Mouse (Mus musculus) layer of hippocampus, adult 9-10 months (tissue): ENCODE measurements at regions not wholly inside any gene's neighbourhood (a gene's known extent, or its start where the extent isn't known, plus 50 kb on each side); places are given as distances from the start of the nearest gene placed in this dataset.

Source experiments
- DNase-seq: peaks from one replicate; pipeline ENCODE4 v3.0.0; 2022; ENCODE audit warnings: low spot score

DNA sequence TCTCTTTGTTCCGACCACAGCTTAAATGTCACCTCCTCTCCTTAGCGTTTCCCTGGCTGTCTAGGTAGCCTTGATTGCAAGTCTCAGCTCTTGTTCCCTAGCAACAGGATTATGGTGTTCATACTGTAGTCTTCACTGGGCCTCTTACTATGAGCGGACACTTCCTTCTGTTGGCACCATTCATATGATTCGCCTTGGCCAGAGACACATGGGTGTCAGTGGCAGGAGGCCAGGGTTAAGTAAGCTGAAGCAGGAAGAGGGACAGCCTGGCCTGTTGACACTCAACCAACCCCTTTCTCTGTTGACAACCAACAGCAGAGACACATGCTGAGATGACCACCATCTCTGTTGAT is 445.9 kb downstream of the Wdr11 start:
- DNase-seq, result no peak

DNA sequence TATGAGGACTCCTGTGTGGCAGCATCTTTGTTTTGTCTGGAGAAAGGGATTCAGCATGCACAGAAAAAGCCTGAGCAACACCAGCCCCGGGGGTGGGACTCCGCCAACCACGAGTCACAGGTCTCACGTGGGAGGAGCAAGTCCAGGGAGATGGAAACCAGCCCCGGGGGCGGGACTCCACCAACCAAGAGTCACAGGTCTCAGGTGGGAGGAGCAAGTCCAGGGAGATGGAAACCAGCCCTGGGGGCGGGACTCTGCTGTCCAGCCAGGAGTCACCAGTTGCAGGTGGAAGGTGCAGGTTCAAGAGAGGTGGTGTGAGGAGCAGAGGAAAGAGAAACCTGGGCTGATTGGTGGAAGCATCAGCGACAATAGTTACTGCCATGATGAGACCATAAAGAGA is 448.9 kb downstream of the Wdr11 start:
- DNase-seq, result no peak

DNA sequence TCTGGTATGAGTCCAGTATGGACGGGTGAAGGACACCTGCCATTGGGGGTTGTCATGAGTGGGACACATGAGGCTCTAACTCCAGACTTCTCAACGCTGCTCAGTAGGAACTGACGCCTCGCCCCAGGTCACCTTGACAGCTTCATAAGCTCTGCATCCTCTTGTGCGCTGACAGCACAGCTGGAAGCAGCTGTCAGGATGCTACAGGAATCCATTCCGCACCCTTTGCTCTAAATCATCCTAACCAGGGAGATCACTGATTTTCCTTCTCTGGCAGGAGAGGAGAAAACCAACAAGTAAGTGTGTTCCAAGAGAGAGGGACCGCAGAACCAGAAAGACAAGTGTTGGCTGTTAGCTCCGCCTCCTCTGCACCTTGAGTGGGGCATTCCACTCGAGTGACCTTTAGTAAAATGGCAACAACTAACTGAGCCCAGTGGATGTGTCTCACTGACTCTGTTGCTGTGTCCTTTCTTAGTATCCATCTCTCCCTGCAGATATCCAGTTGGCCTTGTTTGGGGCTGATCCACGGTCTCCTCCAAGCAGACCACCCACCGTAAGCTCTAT is 449.8 kb downstream of the Wdr11 start:
- no peak for DNase-seq

- DNase-seq, result no peak
Measured at GRCm38 (mm10) chr7:130042296-130042910, 450.7 kb downstream of the Wdr11 start.

DNA sequence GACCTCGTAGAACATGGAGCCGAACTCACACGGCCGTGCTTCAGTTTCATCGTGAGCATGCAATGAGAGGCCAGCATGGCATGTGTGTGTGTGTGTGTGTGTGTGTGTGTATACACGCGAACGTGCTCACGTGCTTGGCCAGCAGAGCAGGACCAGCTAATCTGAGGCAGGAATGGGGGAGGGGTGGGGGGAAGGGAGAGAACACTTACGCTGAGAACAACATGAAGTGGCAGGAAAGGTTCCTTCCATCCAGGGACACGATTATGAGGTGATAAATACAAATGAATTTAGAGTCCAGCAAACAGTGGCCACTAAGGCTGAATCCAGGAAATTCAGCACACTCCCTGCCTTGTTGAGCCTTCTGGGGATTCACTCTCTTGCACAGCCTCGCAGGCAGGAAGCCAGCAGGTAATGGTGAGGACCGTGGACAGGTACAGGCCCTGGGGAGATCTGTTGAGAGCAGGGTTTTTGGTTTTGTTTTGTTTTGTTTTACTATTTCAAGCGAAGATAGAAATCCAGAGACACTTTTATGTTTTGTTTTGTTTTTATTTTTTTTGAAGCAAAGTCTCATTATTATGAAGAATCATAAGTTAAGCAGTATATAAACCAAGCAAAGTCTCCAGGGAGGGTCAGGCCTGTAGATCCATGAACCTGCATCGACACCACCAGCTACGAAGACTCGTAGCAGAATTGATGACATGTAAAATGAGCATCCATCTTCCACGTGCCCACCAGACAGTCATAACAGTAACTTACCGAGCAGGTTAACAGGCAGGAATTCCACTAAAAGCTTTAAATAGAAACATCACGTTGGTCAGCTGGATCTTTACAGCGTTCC is 452.0 kb downstream of the Wdr11 start:
- no peak for DNase-seq

DNA sequence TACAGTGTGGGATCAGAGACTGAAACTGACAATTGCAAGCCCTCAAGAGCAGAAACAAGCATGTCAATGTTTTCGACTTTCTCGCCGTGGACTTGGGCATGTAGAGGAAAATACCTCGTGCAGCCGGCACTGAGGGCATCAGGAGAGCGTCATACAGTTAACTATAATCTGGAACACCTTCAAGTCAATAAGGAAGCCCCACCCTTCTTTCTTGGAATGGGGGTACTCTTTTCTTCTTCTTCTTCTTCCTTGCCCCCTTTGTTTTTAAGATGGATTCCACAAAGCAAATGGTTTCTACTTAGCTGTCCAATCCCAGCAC is 452.5 kb downstream of the Wdr11 start:
- no peak for DNase-seq

- DNase-seq, result no peak
Measured at GRCm38 (mm10) chr7:130044581-130044980, 452.9 kb downstream of the Wdr11 start.

DNA sequence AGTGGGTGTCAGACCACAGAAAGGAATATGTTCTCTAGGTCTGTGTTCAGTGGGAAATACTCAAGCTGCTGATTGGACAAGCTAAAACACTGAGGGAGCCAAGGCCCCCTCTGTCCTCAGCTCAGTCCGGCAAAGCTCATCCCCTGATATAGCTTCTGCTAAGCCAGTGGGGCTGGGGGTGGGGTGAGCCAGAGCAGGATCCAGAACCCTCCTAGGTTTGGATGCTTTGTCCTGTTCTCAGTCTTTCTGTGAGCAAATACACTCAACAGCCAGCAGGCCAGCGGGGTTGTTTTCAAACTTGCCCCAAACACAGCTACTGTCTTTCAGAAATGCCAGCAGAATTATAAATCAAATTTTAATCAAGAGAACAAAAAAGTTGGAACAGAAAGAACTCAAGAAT is 454.4 kb downstream of the Wdr11 start:
- DNase-seq, result no peak

DNA sequence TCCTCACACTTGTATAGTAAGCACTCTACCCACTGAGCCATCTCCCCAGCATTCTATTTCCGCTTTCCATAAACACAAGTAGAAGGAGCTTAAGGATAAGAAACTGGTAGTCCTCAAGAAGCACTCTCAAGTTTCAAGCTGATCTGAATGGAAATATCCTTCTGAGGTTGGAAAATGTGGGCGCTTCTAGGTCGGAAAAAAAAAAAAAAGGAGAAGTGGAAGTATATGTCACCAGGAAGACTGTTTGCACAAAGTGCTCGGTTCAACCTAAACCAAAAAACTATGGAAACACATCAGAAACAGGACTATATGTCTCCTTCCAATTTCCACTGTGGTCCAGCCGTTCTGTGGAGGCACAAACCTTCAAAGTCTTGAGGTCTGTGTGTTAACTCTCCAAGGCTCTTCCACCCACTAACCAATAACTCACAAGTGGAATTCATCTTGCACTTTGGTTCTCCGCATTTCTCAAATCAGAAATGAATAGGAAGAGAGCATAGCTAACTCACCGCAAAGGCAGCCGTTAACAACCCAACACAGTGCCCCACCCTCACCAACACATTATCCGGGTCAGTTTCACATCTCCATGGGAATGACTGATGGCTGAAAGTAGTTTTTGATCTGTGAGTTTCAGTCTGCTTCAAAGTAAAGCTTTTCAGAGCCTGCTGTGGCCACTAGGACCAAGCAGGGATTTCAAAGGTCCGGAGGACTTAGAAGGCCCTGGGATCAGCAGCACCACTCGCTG is 455.8 kb downstream of the Wdr11 start:
- no peak for DNase-seq

DNA sequence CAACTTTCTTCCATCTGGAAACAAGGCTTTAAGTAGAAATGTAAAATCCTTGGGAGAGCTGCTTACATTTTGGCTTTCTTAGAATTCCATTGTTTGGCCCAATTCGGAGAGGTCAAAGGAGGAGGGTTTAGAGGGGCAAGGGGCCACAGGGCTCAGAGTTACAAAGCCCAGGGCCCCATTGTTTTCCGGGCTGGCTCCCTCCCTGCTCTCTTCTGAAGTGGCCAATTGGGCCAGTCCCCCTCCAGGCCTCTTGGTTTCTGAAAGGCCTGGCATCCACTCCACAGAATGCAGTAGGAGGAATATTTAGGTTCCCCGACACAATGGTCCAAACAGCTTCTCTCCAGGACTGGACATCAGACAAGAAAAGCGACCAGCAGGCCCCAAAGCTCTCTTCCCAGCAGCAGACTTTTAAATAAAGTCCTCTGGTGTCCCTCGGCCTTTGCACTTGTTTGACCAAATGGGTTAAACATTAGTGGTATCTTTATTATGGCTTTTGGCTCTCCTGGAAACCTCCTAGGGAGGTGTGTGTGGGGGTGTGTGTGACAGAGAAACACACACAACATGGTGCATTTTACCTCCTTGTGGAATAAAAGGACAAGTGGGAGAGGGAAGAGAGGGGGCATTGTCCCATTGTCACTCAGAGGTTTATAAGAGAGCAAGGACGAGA is 456.6 kb downstream of the Wdr11 start:
- DNase-seq, result no peak

DNA sequence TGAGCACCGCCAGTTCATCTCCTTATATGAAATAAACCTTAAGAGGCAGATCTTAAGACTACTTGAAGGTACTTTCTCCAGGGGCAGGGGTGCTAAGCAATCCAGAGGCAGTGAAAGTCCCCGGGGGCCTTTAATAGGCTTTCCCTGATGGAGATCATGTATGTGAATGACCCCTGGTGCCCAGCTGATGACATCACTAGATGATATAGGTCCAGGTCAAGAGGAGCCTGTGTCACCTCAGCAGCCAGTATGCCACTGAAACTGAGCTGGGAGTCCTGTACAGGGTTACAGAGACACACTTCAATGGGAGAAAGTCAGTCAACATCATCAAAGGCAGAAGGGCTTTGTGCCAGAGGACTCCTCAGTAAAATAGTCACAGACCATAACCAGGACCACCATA is 457.8 kb downstream of the Wdr11 start:
- DNase-seq, result no peak

DNA sequence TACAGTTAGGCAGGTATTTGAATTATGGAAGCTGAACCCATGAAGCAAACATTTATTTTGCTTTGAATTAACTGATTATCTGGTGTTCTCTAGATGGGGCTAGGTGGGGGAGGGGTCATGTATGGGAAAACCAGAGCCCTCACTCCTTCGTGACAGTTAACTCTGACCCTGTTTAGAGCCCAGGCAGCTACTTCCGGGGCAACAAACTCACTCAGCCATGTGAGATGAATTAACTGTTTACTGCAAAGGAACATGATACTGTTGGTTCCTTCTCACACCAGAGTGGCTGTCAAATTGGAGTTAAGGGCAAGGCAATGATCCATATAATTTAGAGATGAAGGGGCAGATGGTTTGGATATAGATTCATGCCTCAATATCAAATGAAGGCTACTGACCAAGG is 458.5 kb downstream of the Wdr11 start:
- DNase-seq, result no peak

DNA sequence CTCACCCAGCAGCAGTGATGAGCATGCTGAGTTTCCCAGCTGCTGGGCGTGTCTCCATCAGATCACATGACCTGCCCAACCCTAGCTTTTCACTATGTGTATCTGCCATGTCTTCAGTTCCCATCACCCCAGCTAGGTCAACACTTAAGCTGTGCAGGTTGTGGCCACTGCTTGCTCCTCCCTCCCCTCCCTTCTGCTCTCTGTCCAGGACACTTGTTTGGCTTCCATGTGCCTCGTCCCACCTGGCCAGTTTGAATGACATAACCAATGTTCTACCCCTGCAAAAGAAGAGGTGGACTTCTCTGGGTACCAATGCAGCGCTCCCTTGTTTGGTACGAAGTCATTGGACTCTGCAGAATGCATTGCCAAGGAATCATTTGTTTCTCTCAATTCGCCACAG is 460.7 kb downstream of the Wdr11 start:
- DNase-seq, result no peak

DNA sequence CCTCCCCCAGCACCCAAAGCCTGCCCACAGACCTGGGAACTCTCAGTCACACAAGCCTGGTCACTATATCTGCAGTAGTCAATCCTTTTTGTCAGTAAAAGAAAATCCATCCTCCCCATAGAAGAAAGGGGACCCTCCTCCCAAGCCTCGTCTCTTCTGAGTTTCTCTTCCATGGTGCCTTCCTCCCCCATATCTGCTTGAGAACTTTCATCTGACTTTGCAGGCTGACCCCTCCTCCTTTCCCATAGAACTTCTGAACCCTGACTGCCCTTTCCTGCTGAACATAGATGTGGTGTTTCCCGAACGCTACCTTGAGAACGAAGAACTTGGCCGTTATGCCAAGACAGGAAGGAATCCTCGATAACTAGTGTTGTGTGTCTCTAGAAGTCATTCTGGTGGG is 462.5 kb downstream of the Ate1 start:
- no peak for DNase-seq

GRCm38 (mm10) chr7:130058267-130058666 is 461.9 kb downstream of the Ate1 start:
- no peak for DNase-seq

DNA sequence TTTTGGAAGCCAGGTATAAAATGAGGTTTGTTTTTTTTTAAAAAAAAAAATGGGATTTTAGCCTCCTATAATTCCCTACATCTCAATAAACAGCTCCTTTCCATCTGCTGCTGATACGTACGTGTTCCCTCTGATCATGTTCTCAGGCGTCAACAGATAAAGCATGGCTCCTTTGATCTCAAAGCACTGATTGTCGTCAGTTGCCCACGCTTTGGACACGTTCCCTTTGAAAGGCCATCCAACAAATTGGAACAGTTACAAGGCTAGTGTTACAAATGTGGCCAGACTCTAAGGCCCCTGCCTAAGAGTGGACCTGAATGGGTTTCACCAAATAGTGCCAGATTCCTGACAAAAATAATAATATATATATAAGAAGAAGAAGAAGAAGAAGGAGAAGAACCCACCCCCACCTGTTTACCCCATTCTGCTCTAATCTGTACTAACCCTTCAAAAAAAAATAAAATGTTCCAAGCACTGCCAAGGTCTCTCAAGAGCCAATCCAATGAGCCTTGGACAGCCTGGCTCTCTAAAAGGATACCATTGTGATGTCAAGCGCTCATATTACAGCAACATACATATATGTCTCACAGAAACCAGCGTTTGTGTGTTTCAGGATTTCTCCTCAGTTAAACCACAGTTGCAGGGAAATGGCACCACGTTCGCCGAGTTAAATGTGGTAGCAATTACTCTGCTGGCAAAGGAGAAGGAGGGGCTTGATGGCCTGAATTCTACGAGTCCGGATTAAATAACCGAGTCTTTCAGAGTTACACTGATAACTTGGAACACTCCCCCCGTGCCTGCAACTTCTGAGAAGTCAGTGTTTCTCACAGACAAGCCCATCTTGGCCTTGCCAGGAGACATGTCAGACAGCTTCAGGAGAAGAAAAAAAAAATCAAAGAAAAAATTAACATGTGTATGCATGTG is 460.2 kb downstream of the Ate1 start:
- no peak for DNase-seq

DNA sequence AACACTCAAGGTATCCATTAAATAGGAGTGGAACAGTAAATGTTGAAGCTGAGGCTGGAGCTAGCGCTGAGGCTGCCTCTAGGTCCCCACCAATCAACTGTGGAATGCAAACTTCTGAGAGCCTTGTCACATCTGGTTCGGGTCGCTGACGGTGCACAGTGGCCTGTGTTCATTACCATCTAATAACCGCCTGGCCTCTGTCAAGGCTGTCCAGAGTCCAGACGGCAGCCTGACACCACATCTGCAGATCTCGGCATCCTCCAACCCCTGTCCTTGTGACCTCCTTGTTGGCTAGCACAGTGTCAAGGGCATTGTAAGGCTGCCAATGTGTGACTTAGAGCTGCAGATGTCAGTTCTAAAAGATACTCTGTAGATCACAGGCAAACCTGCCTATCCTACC is 455.7 kb downstream of the Ate1 start:
- no peak for DNase-seq

GRCm38 (mm10) chr7:130068316-130068715 is 451.9 kb downstream of the Ate1 start:
- no peak for DNase-seq

DNA sequence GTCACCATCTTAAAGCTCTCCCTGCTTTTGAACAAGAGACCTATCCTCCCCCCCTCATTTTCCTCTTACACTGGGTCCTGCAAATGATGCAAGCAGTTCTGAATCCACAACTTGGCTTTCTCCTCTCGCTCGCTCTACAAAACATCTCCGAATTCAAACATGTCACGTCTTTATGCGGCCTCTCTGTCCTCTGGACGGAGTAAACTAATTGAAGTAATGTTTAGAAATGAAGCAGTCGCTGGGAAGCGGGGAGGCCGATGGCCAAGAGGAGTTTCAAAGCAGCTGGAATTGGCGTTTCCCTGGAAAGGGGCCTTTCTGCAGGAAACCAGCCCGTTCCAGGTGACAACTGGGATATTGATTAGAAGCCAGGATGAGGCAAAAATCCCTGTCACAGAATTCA is 446.8 kb downstream of the Ate1 start:
- no peak for DNase-seq

DNA sequence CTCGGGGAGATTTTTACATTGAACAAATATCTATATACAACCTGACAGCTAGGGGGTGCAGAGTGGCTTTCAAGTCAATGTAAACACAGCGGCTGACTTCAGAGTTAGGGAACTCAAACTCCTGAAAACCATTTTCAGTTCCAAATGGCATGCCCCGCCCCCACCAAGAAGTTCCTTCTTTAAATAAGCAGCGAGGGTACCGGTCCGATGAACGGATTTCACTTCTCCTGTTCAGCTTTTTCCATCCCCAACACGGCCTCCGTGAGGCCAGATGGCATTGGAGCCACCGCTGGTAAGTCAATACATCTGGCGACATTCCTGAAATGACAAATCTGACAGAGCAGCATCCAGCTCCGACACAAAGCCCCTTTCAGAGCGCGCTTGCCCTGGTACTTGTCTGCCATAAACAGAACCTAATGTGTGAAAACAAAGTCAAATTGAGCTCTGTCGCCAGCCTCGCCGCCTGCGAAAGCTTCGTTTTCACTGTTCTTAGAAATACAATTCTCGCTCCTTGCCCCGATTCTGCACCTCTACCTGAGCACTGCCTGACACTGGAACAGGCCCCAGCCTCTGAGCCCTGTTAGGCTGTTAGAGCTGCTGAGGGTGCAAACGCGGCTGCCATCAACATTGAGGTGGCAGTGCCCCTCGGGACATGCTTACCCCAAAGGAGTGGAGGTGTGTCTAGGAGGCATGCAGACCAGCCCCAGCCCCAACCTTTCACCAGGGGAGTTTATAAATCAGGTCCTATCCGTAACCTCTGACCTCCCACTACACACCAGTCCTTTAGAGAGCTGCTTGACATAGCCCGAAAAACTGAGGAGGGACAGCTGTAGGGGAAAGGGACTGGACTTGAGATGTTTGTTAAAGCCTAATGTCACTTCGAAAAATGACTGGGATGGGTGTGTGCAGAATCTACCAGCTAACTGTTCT is 446.0 kb downstream of the Ate1 start:
- DNase-seq, result no peak
